In genomic region chr2:144280568-144280967, GRCm38 (mm10) we compare ENCODE assay signal across 23 mouse cellular contexts. TPM values are rescaled to one million over a fixed set of nuclear protein-coding genes. Genes with fewer than 3 reads are reported as not detected.
"Had no signal": no experiment of that assay in that cellular context is flagged by ENCODE, and none has a peak within 500 bp of the region (broad histone marks: within the 10 kb centered on the region; RNA-seq: fewer than 3 reads in every experiment).

No protein-coding gene starts in this region.

- H3K4me2 ChIP-seq: lung, embryonic 15.5 days; midbrain, embryonic 12.5 days; neural tube, embryonic 13.5 days; neural tube, embryonic 15.5 days had no signal

- H3K9ac ChIP-seq: lung, embryonic 15.5 days; midbrain, embryonic 12.5 days; neural tube, embryonic 13.5 days; neural tube, embryonic 15.5 days had no signal

- DNase-seq: lung, adult 2 months; lung, postnatal 14 days; lung, postnatal 4 days; midbrain, embryonic 14.5 days; retina, postnatal 1 day; right cerebral cortex, adult 18-20 months; right cerebral cortex, postnatal 25 days; right cerebral cortex, postnatal 4 days; spleen, adult 18-20 months; thymus, adult 18-20 months; thymus, postnatal 14 days; thymus, postnatal 36 days had no signal

- H3K27ac ChIP-seq: lung, embryonic 15.5 days; midbrain, embryonic 12.5 days; neural tube, embryonic 13.5 days; neural tube, embryonic 15.5 days had no signal

- ATAC-seq: lung, postnatal 0 days; midbrain, embryonic 16.5 days had no signal

- H3K9me3 ChIP-seq: lung, embryonic 15.5 days; megakaryocyte, embryonic 14.5 days; midbrain, embryonic 12.5 days; neural tube, embryonic 13.5 days; neural tube, embryonic 15.5 days had no signal

- H3K27me3 ChIP-seq: lung, embryonic 15.5 days; megakaryocyte, embryonic 14.5 days; midbrain, embryonic 12.5 days; neural tube, embryonic 13.5 days; neural tube, embryonic 15.5 days had no signal

- H3K4me1 ChIP-seq: lung, embryonic 15.5 days; neural tube, embryonic 15.5 days had no signal

- H3K4me3 ChIP-seq: lung, embryonic 15.5 days; megakaryocyte, embryonic 14.5 days; midbrain, embryonic 12.5 days; myocyte; neural tube, embryonic 13.5 days; neural tube, embryonic 15.5 days had no signal

RNA-seq across cellular contexts. Expression of gene Ovol2, which starts 51.4 kb away (rescaled TPM):
- total RNA-seq: megakaryocyte progenitor cell, adult 5-6 weeks had no signal
- polyA plus RNA-seq: liver, embryonic 16.5 days; midbrain, embryonic 12.5 days; midbrain, embryonic 14.5 days; midbrain, embryonic 16.5 days; myocyte; neural tube, embryonic 11.5 days; neural tube, embryonic 15.5 days had no signal
